Mouse (Mus musculus) CH12.LX (cell line): ENCODE results near the gene Slc31a1. TPM values are rescaled to one million over a fixed set of nuclear protein-coding genes. Genes with fewer than 3 reads are reported as not detected.

Experiments
- DNase-seq: peaks from one replicate; pipeline ENCODE4 v3.0.0-alpha.2; 2013; ENCODE audit errors: extremely low read depth
- H3K27ac ChIP-seq: 2 replicates; pipeline ENCODE4 v1.5.1; 2012; ENCODE audit warnings: low read depth, mild to moderate bottlenecking, control low read depth, moderate library complexity; ENCODE audit not compliant: insufficient read depth
- H3K27me3 ChIP-seq: replicated peaks from 2 replicates; pipeline ENCODE3; 2012; ENCODE audit warnings: inconsistent platforms
- H3K36me3 ChIP-seq, 2 experiments: replicated peaks in 1 of 2; 2 replicates each; pipeline versions ENCODE3 to v1.6.1; 2012; ENCODE audit warnings: inconsistent platforms in 1 of 2, low read length in 1 of 2, mild to moderate bottlenecking in 1 of 2, mixed read lengths in 1 of 2, moderate library complexity in 1 of 2; ENCODE audit not compliant: control insufficient read depth in 1 of 2, insufficient read depth in 1 of 2
- H3K4me1 ChIP-seq, 2 experiments: 2 replicates each; pipeline ENCODE4 v1.6.1; 2012; ENCODE audit warnings: inconsistent platforms in 1 of 2, moderate library complexity in 1 of 2; ENCODE audit not compliant: insufficient read depth in 2 of 2, control insufficient read depth in 1 of 2
- H3K4me2 ChIP-seq: 2 replicates; pipeline ENCODE4 v1.6.1; 2012; ENCODE audit warnings: low read depth, mild to moderate bottlenecking, control low read depth; ENCODE audit not compliant: poor library complexity, insufficient read depth, severe bottlenecking
- H3K4me3 ChIP-seq, 3 experiments: fragments of 150-350 bp in 1 of 3; sonication (generic) in 1 of 3; replicated peaks in 1 of 3; 2 replicates each; pipeline versions ENCODE3 to v1.5.1; 2011 to 2012; ENCODE audit warnings: low read depth in 2 of 3, low read length in 2 of 3, mild to moderate bottlenecking in 2 of 3, moderate library complexity in 2 of 3, control low read depth in 1 of 3, improper control_type of control experiment in 1 of 3, inconsistent platforms in 1 of 3, mixed read lengths in 1 of 3; ENCODE audit not compliant: poor library complexity in 1 of 3
- H3K79me2 ChIP-seq: replicated peaks from 2 replicates; pipeline ENCODE4 v1.6.1; 2012; ENCODE audit warnings: mild to moderate bottlenecking, moderate library complexity; ENCODE audit not compliant: control insufficient read depth, poor library complexity, insufficient read depth, severe bottlenecking; ENCODE audit errors: extremely low read depth
- H3K9ac ChIP-seq: 2 replicates; pipeline ENCODE4 v1.6.1; 2012; ENCODE audit warnings: low read depth, mild to moderate bottlenecking, control low read depth, moderate library complexity; ENCODE audit not compliant: insufficient read depth
- H3K9me3 ChIP-seq: replicated peaks from 2 replicates; pipeline ENCODE3; 2012; ENCODE audit warnings: low read length, inconsistent platforms, mixed read lengths
- CHD1 ChIP-seq: IDR thresholded peaks from 2 replicates; pipeline ENCODE4 v1.6.1; 2012; ENCODE audit warnings: low read depth, low read length, improper control_type of control experiment, inconsistent platforms
- CHD2 ChIP-seq: IDR thresholded peaks from 2 replicates; pipeline ENCODE4 v1.6.1; 2011; ENCODE audit warnings: low read length, improper control_type of control experiment
- CTCF ChIP-seq, 2 experiments: IDR thresholded peaks in 1 of 2; conservative IDR thresholded peaks in 1 of 2; 2 replicates each; pipeline ENCODE4 v1.5.1; 2011 to 2012; ENCODE audit warnings: low read depth in 2 of 2, low read length in 2 of 2, improper control_type of control experiment in 1 of 2, inconsistent platforms in 1 of 2, mild to moderate bottlenecking in 1 of 2, moderate library complexity in 1 of 2
- ETS1 ChIP-seq: conservative IDR thresholded peaks from 2 replicates; pipeline ENCODE4 v1.6.1; 2012; ENCODE audit warnings: low read depth, mild to moderate bottlenecking, inconsistent platforms, low read length, improper control_type of control experiment, moderate library complexity
- GABPA ChIP-seq: IDR thresholded peaks from 2 replicates; pipeline ENCODE4 v1.6.1; 2012; ENCODE audit warnings: low read depth, low read length, improper control_type of control experiment, inconsistent platforms; ENCODE audit not compliant: insufficient replicate concordance
- HCFC1 ChIP-seq: IDR thresholded peaks from 2 replicates; pipeline ENCODE4 v1.6.1; 2012; ENCODE audit warnings: low read depth, mild to moderate bottlenecking, inconsistent platforms, low read length, improper control_type of control experiment
- JUN ChIP-seq: IDR thresholded peaks from 2 replicates; pipeline ENCODE4 v1.6.1; 2011; ENCODE audit warnings: low read depth, mild to moderate bottlenecking, low read length, improper control_type of control experiment, moderate library complexity; ENCODE audit not compliant: insufficient read depth
- KAT2A ChIP-seq: IDR thresholded peaks from 2 replicates; pipeline ENCODE4 v1.6.1; 2012; ENCODE audit warnings: low read length, improper control_type of control experiment, inconsistent platforms; ENCODE audit not compliant: insufficient replicate concordance
- MAX ChIP-seq: IDR thresholded peaks from 2 replicates; pipeline ENCODE4 v1.6.1; 2011; ENCODE audit warnings: low read length, improper control_type of control experiment
- MAZ ChIP-seq: IDR thresholded peaks from 2 replicates; pipeline ENCODE4 v1.6.1; 2012; ENCODE audit warnings: low read depth, mild to moderate bottlenecking, inconsistent platforms, low read length, improper control_type of control experiment, moderate library complexity
- MXI1 ChIP-seq: IDR thresholded peaks from 2 replicates; pipeline ENCODE4 v1.6.1; 2011; ENCODE audit warnings: mild to moderate bottlenecking, low read depth, low read length, improper control_type of control experiment
- NRF1 ChIP-seq: IDR thresholded peaks from 2 replicates; pipeline ENCODE4 v1.6.1; 2014; ENCODE audit warnings: low read depth, mild to moderate bottlenecking, inconsistent platforms, low read length, improper control_type of control experiment, moderate library complexity
- PAX5 ChIP-seq: IDR thresholded peaks from 2 replicates; pipeline ENCODE4 v1.6.1; 2012; ENCODE audit warnings: low read length, inconsistent platforms, mixed read lengths
- POLR2A ChIP-seq: IDR thresholded peaks from 2 replicates; pipeline ENCODE4 v1.6.1; 2011; ENCODE audit warnings: low read depth, mild to moderate bottlenecking, improper control_type of control experiment, low read length
- SMC3 ChIP-seq: IDR thresholded peaks from 2 replicates; pipeline ENCODE4 v1.6.1; 2011; ENCODE audit warnings: low read depth, low read length, improper control_type of control experiment
- TBP ChIP-seq: conservative IDR thresholded peaks from 2 replicates; pipeline ENCODE4 v1.6.1; 2011; ENCODE audit warnings: low read depth, low read length, improper control_type of control experiment
- TCF12 ChIP-seq: IDR thresholded peaks from 2 replicates; pipeline ENCODE4 v1.6.1; 2014; ENCODE audit warnings: low read depth, mild to moderate bottlenecking, inconsistent platforms, low read length, improper control_type of control experiment
- USF2 ChIP-seq: conservative IDR thresholded peaks from 2 replicates; pipeline ENCODE4 v1.6.1; 2011; ENCODE audit warnings: low read depth, low read length, improper control_type of control experiment
- dilution Hi-C: fragments of 300-500 bp; cut with MboI; formaldehyde crosslinking; loops from 2 replicates; pipeline ENCODE4 v1.14.3; 2020; ENCODE audit warnings: low sequenced_read_pairs; ENCODE audit not compliant: extremely low pct_unique_long_range_greater_than_20kb, extremely low pct_ligation_motif_present
- in situ Hi-C: fragments of 300-500 bp; cut with MboI; formaldehyde crosslinking; loops from 3 replicates; pipeline ENCODE4 v1.14.3; 2019; ENCODE audit warnings: low sequenced_read_pairs, low pct_ligation_motif_present, low pct_unique_long_range_greater_than_20kb, mixed read lengths
- polyA plus RNA-seq: library from polyadenylated mRNA; unstranded; fragments of >175 nt; gene quantifications from 2 replicates; pipeline ENCODE4 v1.2.1, GENCODE M21; 2012; ENCODE audit warnings: low read depth; ENCODE audit not compliant: insufficient read length
- total RNA-seq, 2 experiments: library from RNA; depleted of rRNA; stranded (reverse); fragments of 300-350 nt in 1 of 2; fragments of >200 nt in 1 of 2; gene quantifications; 2 replicates each; pipeline ENCODE4 v1.2.3; 2012 to 2014

Gene Slc31a1
- total and polyA plus RNA-seq, 3 experiments: 14.0 to 32.5 (median 19.7) TPM

GRCm38 (mm10) chr4:62419091-62419490 lies 58.6 kb downstream of the Slc31a1 start:
- H3K79me2 ChIP-seq: no peaks in the 10 kb centered on the region; the same call in 1 of the 2 replicates
- TF ChIP-seq TCF12: no peak
- no peak for TF ChIP-seq CHD1
- TF ChIP-seq KAT2A: no peak
- no peak for TF ChIP-seq ETS1
- no peak for TF ChIP-seq JUN
- TF ChIP-seq MAZ: no peak
- TF ChIP-seq MAX: no peak
- TF ChIP-seq POLR2A: no peak
- TF ChIP-seq SMC3: no peak
- no peak for TF ChIP-seq NRF1
- in situ Hi-C loops: no loop called here
- DNase-seq: no peak
- H3K4me2 ChIP-seq: no peak overlapping the region
- H3K9me3 ChIP-seq: no peaks in the 10 kb centered on the region
- H3K27ac ChIP-seq: no peak overlapping the region
- H3K27me3 ChIP-seq: no peaks in the 10 kb centered on the region
- dilution Hi-C loops: no loop called here
- H3K9ac ChIP-seq: no peak overlapping the region
- peaks cover 92 to 100% of the 10 kb centered on the region in 2 experiments for H3K36me3 ChIP-seq
- no peaks in the 10 kb centered on the region for H3K4me1 ChIP-seq
- no peak overlapping the region for H3K4me3 ChIP-seq

- peaks cover 50 to 77% of the 10 kb centered on the region in 2 experiments for H3K36me3 ChIP-seq
- no peaks in the 10 kb centered on the region for H3K9me3 ChIP-seq
- no peak overlapping the region for H3K4me2 ChIP-seq
- TF ChIP-seq SMC3 (no peak), TBP (no peak)
- dilution Hi-C loops (no loop called here), in situ Hi-C loops (loop anchor here (5.0 kb wide), 1 partner anchor 81 kb away; no protein-coding TSS in a partner anchor)
- H3K4me3 ChIP-seq: no peak overlapping the region
- peaks cover under 1 to 19% of the 10 kb centered on the region in 2 experiments; a peak in 3 of 4 replicates for H3K4me1 ChIP-seq
- no peak for DNase-seq
- H3K79me2 ChIP-seq: no peaks in the 10 kb centered on the region
- no peak overlapping the region for H3K27ac ChIP-seq
- no peak overlapping the region for H3K9ac ChIP-seq
- H3K27me3 ChIP-seq: no peaks in the 10 kb centered on the region
Measured at GRCm38 (mm10) chr4:62425891-62426290, 65.4 kb downstream of the Slc31a1 start.

GRCm38 (mm10) chr4:62427978-62428758 lies 67.6 kb downstream of the Slc31a1 start:
- no peak for DNase-seq
- H3K9me3 ChIP-seq: no peaks in the 10 kb centered on the region
- H3K4me3 ChIP-seq: no peak overlapping the region
- H3K4me2 ChIP-seq: no peak overlapping the region
- H3K27ac ChIP-seq: no peak overlapping the region
- H3K4me1 ChIP-seq: peaks cover 8 to 31% of the 10 kb centered on the region in 2 experiments; a peak in 3 of 4 replicates
- dilution Hi-C loops (no loop called here), in situ Hi-C loops (loop anchor here (5.0 kb wide), 1 partner anchor 79 kb away; no protein-coding TSS in a partner anchor)
- H3K27me3 ChIP-seq: no peaks in the 10 kb centered on the region
- H3K36me3 ChIP-seq: peaks cover 29 to 54% of the 10 kb centered on the region in 2 experiments
- no peaks in the 10 kb centered on the region for H3K79me2 ChIP-seq
- no peak overlapping the region for H3K9ac ChIP-seq
- TF ChIP-seq HCFC1: no peak
- no peak for TF ChIP-seq PAX5
- no peak for TF ChIP-seq GABPA
- TF ChIP-seq CHD2: no peak
- no peak for TF ChIP-seq NRF1
- no peak for TF ChIP-seq USF2
- TF ChIP-seq CTCF (conservative IDR thresholded peaks at IDR 0.05 in 1 of 2, IDR thresholded peaks at IDR 0.05 in 1 of 2; ENCODE audit: low read depth in 2 of 2, low read length in 2 of 2): no peak
- no peak for TF ChIP-seq MXI1
